Mouse (Mus musculus) 3T3-L1 (cell line): ENCODE measurements around the gene Pelp1.
"Not testable (repeated sequence)": the region's sequence is repeated elsewhere in the genome, so short reads cannot be mapped to it uniquely, and the experiment has no call there.

Experiments
- DNase-seq: peaks from one replicate; pipeline ENCODE4 v3.0.0-alpha.2; 2015; ENCODE audit warnings: low read depth, low spot score

Pelp1 gene

DNA sequence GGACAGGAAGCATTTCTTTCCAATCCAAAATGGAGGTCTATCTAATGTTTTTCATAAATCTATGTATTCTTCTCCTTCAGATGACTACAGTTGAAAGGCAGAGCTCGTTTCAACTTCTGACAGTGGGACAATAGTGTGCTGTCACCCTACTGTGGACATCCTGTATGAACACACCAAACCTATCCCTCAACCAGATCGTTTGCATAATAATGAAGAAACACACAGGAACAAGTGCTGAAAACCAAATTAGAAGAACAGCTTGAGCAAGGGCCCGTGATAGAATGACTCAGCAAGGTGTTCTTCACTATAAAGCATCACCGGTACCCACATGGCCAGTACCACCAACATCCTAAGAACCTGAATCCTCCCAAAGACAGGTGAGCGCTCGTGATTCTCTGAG, 16.8 kb upstream of the Pelp1 start:
- DNase-seq = not testable (repeated sequence)

DNA sequence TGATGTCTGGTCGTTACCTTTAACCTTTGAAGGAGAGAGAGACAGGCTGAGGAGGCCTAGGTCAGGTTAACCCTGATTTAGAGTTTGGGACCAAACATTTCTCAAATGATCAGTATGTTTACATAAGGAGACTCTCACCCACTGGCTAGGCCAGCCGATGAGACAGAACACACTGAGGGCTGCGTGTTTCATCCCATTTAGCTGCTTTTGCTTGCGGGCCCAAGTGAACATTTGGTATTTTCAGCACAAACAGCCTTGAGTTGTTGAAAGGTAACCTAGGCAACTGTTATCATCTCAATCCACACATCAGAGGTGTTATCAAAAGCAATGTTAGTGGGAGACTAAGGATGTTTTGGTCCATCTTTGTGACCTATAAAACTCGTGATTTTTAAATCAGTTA, 9.7 kb upstream of the Pelp1 start:
- DNase-seq = no peak

DNA sequence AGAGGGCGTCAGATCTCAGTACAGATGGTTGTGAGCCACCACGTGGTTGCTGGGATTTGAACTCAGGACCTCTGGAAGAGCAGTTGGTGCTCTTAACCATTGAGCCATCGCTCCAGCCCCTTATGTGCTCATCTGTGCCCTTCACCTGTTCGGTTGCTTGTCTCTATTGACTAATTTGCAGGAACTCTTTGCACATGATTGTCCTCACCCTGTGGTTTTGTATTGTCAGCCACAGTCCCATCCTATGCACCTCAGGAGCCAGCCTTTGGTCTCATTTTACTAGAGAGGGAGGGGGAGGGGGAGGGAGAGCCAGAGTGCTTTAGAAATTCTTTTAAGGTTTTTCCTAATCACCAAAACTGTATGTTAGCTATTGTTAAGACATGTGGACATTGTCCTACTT, 8.4 kb upstream of the Pelp1 start:
- no peak for DNase-seq

DNA sequence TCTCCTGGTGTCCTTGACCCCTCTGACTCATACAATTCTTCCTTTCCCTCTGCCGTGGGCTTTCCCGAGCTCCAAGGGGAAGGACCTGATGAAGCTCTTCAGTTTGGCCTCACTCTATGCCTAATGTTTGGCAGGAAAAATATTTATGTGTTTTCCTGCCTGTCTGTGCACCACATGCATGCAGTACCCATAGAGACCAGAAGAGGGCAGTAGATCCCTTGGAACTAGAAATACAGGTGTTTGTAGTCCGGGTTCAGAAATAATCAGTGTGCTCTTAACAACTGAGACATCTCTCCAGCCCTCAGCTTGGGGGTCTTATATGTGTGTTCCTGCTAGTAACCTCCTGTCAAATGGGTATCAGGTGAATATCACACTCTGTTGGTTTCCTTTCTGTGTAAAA, 4.1 kb upstream of the Pelp1 start:
- peak; percentile 91 for DNase-seq

DNA sequence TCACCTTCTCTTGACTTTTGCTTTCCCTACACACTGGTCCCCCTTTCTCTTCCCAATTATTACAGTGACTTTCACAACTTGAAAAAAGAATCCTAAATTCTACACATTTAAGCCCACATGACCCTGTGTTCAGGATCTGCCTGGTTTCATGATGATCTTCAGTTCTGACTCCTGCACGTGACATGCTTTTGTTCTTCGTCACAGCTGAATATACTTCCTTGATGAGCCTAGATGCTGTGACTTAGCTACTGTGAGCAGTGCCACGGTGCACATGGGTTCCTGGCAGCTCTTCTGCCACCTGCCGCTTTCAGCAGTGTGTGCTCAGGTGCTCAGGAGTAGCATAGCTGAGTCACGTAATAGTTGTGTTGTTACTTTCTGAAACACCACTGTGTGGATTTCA, 2.8 kb upstream of the Pelp1 start:
- no peak for DNase-seq

DNA sequence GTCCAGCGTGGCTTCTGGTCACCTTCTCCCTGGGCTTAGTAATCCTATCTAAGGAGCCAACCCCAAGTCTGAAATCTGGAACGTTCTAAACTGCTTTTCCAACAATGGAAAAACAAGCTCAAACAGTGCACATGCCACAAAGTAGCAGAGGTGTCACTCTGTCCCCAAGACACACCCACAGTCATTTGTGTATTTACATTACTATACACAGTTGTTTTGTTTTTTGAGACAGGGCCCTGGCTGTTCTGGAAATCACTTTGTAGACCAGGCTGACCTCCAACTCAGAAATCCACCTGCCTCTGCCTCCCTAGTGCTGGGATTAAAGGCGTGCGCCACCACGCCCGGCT, 439 bp upstream of the Pelp1 start:
- no peak for DNase-seq

DNA sequence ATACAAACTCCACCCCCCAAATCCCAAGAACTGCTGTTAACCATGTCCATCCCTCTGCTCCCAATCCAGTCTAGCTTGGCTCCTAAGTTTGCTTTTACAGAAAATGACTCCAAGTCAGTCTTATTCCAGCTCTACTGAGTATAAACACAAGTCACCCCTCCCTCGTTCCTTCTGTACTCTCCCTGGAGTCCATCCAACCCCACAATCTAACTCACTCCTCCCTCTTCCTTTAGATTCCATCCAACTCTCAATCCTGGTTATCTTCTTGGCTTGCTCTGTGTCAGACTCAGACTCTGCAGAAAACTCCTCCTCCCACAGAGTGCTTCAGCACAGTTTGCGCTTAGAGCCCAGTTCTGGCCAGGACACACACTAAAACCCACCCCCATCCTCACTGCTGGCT, 6.2 kb downstream of the Pelp1 start:
- no peak for DNase-seq

DNA sequence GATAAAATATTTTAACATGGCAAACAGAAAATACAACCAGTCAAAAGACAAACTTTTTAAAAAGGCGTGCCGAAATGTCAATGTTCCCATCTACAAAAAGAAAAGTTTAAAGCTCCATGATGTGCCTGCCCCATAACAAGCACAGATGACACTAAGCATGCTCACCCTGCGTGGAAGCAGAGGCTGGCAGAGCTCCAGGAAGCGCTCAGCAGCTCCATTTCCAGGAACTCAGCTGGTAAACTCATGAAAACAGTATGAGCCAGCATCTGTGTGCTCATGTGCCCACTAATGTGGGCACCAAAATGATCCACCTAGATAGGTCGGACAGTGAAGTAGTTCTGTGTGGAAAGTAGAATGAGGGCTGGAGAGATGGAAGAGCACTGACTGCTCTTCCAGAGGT, 20.4 kb downstream of the Pelp1 start:
- DNase-seq = no peak

DNA sequence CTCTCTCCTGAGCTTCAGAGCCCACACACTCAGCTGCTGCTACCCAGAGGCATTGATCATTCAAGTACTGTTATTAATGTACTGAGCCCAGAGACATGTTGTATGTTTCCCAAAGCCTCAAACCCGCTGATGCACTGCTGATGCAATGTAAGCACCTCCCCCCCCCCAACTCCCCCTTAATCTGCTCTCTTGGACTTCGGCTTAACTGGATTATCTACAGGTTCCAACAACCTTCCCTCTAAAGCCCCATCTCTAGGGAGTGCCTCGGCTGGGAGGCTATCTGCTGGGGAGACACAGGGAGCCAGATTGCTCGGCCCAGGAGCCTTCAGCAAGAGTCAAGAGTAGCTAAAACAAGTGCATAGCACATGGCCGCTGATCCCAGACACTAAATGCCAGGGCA, 22.4 kb downstream of the Pelp1 start:
- no peak for DNase-seq

DNA sequence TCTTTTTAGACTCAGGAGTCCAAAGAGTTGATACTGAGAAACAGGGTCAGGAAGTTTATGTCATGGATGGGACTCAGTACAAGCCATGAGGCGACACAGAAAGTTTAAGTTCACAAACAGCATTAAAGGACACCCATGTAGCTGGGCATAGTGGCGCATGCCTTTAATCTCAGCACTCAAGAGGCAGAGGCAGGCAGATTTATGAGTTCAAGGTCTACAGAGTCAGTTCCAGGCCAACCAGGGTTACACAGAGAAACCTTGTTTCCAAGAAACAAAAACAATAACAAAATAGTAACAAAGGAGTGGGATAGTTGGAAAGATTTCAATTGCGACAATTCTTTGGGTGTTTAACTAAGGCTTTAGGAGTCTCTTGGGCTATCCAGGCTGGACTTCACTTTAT, 25.7 kb downstream of the Pelp1 start:
- DNase-seq = no peak

DNA sequence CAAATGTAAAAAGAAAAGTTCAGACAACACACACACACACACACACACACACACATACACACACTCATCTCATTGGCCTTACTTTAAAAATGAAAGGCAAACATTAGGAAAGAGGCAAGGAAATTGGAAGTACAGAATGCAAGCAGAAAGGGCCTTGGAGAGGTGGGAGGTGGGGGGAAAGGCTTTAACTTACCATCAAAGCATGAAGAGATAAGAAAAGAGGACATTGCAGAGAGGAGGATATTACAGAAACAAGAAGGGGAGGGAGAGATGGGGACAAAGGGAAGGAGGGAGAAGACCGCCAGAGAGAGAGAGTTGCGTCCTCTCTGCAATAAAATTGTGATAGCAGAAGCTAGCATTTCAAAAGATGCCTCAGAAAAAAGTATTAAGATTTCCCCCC, 28.5 kb downstream of the Pelp1 start:
- no peak for DNase-seq

DNA sequence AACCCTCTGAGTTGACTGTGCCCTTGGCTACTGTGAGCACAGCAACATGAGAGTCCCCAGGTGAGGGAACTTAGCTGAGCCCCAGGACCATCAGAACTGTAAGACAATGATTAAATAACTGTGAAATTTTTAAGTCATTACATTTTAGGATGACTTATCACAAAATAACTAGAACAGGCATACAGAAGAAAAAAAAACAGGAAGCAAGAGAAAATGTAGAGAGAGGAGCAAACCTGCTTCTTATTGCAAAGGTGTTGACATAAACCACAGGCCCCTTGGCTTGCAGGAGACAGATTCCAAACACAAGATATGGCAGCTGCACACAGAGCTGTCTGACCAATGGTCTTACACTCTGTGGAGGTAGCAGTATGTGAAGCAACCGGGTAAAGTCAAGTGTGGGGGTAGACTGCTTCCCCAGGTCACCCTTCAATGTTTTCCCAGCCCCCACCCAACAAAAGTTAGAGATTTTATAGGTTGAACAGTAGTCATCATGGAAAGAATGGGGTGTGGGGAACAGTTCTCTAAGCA, 29.3 kb downstream of the Pelp1 start:
- no peak for DNase-seq

DNA sequence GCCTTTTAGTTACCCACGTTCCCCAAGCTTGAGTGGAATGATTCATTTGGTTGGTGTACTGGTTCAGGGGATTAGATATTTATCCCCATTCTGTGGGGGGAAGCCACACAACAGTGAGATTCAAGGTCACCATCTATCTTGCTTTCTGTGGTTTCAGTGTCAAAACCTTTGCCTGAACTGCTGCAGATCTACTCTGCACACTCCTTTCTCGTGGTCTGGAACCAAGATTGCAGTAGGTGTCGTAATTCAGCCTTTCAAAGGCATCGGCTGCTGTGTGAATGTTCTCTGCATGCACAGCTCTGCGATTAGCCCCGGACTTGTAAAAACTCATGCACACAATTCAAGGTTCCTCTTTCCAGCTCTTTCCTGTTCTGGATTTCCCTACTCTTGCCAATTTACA, 33.8 kb downstream of the Pelp1 start:
- DNase-seq = no peak

DNA sequence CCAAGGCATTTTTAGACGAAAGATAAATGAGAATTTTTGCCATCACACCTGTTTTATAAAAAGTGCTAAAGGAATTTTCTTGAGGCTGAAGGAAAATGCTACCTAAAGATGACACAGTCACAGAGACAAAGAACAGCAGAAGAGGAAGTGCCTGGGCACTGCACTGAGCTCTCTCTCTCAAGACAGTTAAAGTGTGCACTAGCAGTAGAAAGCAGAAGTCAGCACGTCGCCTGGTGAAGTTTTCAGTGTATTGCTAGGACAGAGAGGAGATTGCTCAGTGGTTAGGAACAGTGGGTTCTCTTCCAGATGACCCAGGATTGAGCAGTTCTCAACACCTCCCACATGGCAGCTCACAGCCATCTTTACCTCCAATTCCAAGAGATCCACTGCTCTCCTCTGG, 35.5 kb downstream of the Pelp1 start:
- no peak for DNase-seq

DNA sequence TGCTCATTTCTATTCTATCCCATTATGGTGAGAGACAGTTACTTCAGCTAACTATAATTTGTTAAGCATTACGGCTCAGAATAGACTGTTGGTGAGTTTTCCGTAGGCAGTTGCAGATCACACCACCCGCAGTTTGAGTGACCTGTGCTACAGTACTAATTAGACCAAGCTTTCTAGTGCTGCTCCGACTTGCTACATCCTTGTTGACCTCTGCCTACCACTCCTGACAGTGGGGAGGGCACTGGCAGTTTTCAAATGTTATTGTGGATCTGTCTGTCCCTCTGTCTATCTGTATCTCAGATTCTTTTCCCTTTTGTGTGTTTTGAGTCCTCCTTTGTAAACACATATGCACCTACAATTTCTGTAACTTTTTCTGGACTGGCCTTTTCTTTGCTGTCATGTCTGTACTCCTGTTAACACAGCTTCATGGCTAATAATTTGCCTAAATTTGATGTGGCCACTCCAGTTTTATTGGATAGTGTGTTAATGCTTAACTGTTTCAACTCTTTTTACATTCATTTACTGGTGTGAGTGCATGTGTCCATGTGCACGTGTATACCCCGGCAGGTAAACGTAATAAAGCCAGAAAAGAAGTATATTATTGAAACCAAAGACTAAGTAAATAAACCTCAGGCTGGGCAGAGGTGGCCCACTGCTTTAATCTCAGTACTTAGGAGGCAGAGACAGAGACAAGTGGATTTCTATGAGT, 36.8 kb downstream of the Pelp1 start:
- DNase-seq = no peak

DNA sequence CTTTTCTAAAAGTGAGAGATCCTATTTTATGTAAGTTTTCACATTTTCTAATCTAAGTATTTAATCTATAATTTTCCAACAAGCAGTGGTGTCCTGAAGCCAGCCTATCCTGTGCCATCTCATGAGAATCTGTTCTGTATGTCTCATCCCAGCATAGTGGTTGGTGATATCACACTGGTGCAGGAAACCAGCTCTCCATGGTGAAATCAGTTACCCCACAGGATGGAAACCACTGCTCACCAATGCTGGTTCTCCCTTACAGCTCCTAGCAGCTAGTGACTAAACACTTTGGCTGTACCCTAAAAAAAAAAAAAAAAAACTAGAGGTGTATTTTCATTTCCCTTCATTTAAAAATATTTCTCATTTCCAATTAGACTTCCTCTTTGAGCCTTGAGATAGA, 37.4 kb downstream of the Pelp1 start:
- no peak for DNase-seq

DNA sequence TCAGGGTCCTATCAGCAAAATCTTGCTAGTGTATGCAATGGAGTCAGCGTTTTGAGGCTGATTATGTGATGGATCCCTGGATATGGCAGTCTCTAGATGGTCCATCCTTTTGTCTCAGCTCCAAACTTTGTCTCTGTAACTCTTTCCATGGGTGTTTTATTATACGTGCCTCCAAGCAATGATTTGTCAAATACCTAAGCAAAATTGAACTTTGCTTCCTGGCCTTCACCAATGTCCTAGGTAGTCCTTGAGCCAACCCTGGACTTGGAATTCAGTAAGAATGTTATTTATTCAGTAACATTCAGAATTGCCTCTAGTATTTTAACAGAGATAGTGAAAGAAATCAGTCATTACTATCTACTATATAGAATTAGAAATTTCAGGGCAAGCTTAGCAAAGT, 41.2 kb downstream of the Pelp1 start:
- not testable (repeated sequence) for DNase-seq

DNA sequence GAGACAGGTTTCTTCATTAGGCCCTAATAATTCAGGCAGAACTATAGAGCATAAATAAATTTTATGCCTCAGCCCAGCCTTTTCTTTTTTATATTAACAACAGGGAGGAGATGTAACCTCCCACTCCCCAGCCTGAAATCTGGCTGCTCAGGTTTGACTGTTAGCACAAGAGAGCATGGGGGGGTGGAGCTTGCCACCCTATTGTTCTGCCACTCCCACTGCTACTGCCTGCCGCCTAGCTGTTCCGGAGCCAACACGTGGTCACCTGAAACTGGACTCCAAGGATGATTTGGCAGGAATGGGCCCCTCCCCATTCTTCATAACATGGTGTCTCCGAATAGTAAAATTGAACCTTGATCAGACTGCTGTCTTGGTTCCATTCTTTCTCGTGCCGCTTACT, 42.1 kb downstream of the Pelp1 start:
- not testable (repeated sequence) for DNase-seq

DNA sequence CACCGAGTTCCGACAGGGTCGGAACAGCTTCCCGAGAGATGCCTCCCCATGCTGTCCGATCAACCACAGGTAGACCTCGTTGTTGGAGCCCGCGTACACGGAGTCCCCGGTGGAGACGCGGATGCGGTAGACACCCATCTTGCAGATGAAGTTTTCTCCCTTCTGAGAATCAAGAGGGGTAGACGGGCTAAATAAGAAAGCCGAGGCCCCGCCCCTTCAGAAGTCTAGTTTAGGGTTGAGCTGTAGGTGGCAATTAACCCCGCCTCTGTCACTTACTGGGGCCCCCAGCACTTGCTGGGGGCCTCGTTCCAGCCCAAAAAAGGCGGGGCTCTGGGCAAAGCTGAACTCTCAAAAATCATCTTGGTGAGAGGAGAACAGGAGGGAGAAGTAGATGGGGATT, 58.0 kb downstream of the Pelp1 start, which contains the start of gene Alox15:
TSS of gene Alox15 (minus strand) at position 164 of the 400 bp plus-strand sequence.
- DNase-seq = no peak

DNA sequence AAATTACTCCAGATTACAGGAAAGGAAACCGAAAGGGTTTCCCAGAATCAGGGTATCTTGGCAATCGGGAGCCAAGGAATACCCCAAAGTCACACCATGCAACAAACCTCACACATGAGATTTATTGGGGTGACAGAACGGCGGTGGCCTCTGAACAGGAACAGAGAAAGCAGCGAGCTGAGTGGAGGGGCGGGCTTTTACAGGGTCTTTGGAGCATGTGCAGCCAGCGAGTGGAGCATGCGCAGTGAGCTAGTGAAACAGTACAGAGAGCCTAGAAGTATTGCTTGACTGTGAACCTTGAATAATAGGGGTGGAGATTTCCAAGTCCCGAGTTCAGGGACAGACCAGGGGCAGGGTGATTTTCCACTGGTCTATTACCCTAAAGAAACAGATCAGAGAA, 61.2 kb downstream of the Pelp1 start:
- DNase-seq = no peak

DNA sequence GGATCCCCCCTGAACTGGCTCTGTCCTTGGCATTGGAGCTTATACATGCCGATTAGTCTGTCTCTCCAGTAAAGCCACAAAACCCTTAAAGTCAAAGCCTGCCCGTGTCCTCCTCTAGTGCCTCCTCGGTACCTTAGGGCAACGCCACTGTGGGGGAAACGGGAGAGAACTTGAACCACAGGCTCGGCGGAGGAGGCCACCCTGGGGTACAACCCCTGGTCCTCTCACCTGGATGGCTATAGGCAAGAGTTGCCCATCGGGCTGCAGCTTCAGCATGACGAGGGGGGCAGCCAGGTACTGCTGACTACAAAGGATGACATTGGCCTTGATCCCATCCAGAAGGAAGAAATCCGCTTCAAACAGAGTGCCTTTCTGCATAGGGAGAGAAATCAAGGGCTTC, 62.0 kb downstream of the Pelp1 start:
- DNase-seq = no peak

DNA sequence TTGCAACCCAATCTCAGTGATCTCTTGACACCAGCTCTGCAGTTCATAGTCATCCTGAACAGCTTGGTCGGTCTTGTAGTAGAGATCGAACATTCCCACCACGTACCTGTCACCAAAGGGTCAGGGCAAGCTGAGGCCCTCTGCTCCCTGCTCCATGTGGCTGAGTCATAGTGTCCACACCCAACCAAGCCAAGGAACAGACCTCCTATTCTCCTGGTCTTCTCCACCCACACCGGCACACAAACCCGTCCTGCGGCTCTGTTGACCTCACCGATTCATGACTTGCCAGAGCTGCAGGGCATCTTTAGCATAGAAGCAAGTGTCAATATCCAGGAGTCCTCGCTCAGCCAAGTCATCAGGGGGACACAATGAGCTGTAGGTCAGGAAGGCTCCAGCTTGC, 64.3 kb downstream of the Pelp1 start:
- no peak for DNase-seq

DNA sequence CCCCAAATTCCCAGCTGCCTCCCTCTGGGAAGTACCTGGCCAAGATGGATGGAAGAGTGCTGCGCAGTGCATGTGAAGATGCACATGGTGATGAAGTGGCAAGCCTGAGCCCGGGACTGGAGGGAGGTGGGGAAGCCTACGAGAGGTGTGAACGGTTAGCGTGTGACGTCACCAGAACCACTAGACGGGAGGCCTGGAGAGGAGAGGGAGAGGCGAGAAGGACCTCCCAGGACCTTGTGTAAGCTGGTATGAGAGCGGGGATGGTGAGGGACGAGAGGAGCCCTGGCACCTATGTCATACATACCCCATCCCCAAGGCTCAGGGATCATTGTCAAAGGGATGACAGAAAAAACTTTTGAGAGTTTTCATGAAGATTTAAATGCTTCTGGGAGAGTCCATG, 64.8 kb downstream of the Pelp1 start:
- no peak for DNase-seq
